Mouse (Mus musculus): ENCODE results near the gene Snapc1.

GRCm38 (mm10) chr12:73954785-73955184 lies 9.5 kb upstream of the Snapc1 start:
- no peak for TF ChIP-seq CTCF (IDR thresholded peaks at IDR 0.05)
- TF ChIP-seq EP300 (IDR thresholded peaks at IDR 0.05) = no peak

All from lung, postnatal 0 days (tissue).